Mouse (Mus musculus) thymus, adult 2 months (tissue): ENCODE measurements around the gene Srpk1. TPM values are rescaled to one million over a fixed set of nuclear protein-coding genes. Genes with fewer than 3 reads are reported as not detected.

Experiments
- DNase-seq: peaks from one replicate; pipeline ENCODE4 v3.0.0; 2021
- H3K27ac ChIP-seq: fragments of 200-500 bp; 2 replicates; pipeline ENCODE4 v1.5.1; 2012; ENCODE audit warnings: low read length, control low read depth; ENCODE audit not compliant: control insufficient read depth, insufficient read depth
- H3K27me3 ChIP-seq: fragments of 200-500 bp; 2 replicates; pipeline ENCODE4 v1.6.1; 2012; ENCODE audit warnings: mild to moderate bottlenecking, low read length, moderate library complexity, mixed read lengths; ENCODE audit not compliant: control insufficient read depth, insufficient read depth
- H3K36me3 ChIP-seq: fragments of 200-500 bp; 2 replicates; pipeline ENCODE4 v1.6.1; 2012; ENCODE audit warnings: mild to moderate bottlenecking, low read length, moderate library complexity; ENCODE audit not compliant: control insufficient read depth, insufficient read depth
- H3K4me1 ChIP-seq: fragments of 200-500 bp; replicated peaks from 2 replicates; pipeline ENCODE4 v1.6.1; 2012; ENCODE audit warnings: low read length; ENCODE audit not compliant: control insufficient read depth, insufficient read depth
- H3K4me3 ChIP-seq: fragments of 200-500 bp; 2 replicates; pipeline ENCODE4 v1.5.1; 2012; ENCODE audit warnings: mild to moderate bottlenecking, low read length, control low read depth, moderate library complexity; ENCODE audit not compliant: control insufficient read depth, insufficient read depth
- CTCF ChIP-seq: fragments of 200-500 bp; IDR thresholded peaks from 2 replicates; pipeline ENCODE4 v1.5.1; 2012; ENCODE audit warnings: mild to moderate bottlenecking, control low read depth, low read length, moderate library complexity, borderline replicate concordance; ENCODE audit not compliant: control insufficient read depth, poor library complexity, insufficient read depth; ENCODE audit errors: extremely low read depth
- POLR2A ChIP-seq: fragments of 200-500 bp; IDR thresholded peaks from 2 replicates; pipeline ENCODE4 v1.6.1; 2012; ENCODE audit warnings: mild to moderate bottlenecking, low read length, control low read depth, moderate library complexity; ENCODE audit not compliant: control insufficient read depth, poor library complexity, insufficient read depth; ENCODE audit errors: extremely low read depth
- WGBS: fragments of 180-500 bp; shearing (Covaris S2); methylation state at CpG from one replicate; pipeline ENCODE4 v1.1.7; 2018; 5-methylcytosine and 5-hydroxymethylcytosine counted together
- polyA plus RNA-seq: library from polyadenylated mRNA; depleted of rRNA; stranded (reverse); fragments of >200 nt; gene quantifications from 2 replicates; pipeline ENCODE4 v1.2.3, GENCODE M21; 2012

Srpk1 gene
- polyA plus RNA-seq, 1 experiment: 63.9 TPM

DNA sequence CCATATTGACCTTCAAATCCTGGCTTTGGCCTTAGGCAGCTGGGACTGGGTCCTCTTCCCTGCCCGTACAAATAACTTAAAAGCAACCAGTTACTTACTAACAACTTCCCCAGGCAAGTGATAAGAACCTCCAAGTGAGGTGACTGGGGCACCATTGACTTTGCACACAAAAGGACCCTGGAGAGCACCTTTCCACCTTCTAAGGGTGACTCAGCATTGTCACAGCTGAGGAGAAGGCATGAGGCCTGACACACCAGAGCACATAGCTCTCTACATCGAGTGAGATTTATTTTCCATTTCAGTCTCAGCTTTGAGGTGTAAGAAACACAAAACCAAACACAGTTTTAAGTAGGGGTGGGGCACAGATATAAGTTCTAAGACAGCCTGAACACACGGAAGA lies 31.9 kb downstream of the Srpk1 start:
- Histone ChIP-seq H3K36me3 (peaks cover 50% of the 10 kb centered on the region), H3K27ac (no peak overlapping the region), H3K4me1 (no peaks in the 10 kb centered on the region), H3K4me3 (no peak overlapping the region), H3K27me3 (no peaks in the 10 kb centered on the region)
- no peak for TF ChIP-seq POLR2A
- no peak for TF ChIP-seq CTCF
- 75% methylated on average over 3 of the region's 3 CpGs for WGBS
- no peak for DNase-seq

DNA sequence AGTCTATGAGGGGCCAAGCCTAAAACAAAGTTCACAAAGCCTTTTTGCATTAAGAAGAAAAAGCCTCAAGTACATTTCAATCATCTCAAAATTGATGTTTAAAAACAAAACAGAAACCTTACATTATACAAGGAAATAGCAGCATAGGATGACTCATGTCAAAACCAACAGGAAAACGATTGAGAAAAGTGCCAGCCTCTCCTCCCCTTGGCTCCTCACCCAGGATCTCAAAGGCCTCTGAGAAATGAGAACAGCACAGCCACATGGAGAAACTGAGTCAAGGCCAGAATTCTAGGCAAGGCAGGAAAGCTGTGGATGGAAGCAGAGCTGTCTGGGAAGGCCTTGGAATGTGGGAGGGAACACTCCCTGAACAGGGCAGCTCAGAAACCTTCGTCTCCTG lies 33.9 kb downstream of the Srpk1 start:
- H3K4me3 ChIP-seq: no peak overlapping the region
- TF ChIP-seq POLR2A: no peak
- no peak for TF ChIP-seq CTCF
- WGBS: 80% methylated on average over 2 of the region's 2 CpGs
- peaks cover 47% of the 10 kb centered on the region for H3K36me3 ChIP-seq
- DNase-seq: no peak
- H3K27ac ChIP-seq: no peak overlapping the region
- H3K27me3 ChIP-seq: no peaks in the 10 kb centered on the region
- no peaks in the 10 kb centered on the region for H3K4me1 ChIP-seq

DNA sequence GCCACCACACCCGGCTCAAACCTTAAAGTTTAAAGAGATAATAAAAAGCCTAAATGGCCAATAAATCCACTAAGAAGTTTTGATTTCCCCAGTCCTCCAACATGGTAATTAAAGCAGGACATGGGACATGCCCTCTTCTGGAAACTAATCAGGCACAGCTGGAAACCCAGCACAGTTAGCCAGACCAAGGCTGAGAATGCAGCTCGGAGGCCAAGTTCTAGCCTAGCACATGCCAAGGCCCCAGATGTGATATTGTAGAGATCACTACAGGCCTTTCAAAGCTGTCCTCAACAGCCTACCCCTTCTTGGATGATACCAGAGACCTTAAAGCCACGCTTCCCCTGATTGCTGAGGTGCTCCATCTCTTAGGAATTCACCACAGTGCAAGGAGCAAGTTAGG lies 36.0 kb downstream of the Srpk1 start:
- Histone ChIP-seq H3K4me3 (no peak overlapping the region), H3K27ac (no peak overlapping the region), H3K36me3 (peaks cover 27% of the 10 kb centered on the region), H3K27me3 (no peaks in the 10 kb centered on the region), H3K4me1 (no peaks in the 10 kb centered on the region)
- no peak for DNase-seq
- TF ChIP-seq POLR2A (no peak), CTCF (no peak)
- 95% methylated on average over 3 of the region's 3 CpGs for WGBS

DNA sequence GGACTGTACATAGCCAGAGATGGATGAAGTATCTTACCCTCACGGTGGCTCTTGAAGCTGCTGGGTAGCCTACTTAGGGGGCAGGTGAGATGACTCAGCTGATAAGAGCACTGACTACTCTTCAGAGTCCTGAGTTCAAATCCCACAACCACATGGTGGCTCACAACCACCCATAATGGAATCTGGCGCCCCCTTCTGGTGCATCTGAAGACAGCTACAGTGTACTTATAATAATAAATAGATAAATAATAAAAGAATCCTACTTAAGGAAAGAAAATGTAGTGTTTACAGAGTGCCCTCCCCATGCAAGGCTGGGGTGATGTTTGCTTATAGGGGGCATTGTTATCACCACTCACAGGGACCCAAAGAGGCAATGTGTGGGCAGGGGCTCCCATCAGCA lies 41.5 kb downstream of the Srpk1 start:
- TF ChIP-seq POLR2A: no peak
- TF ChIP-seq CTCF: no peak
- DNase-seq: no peak
- no peaks in the 10 kb centered on the region for H3K36me3 ChIP-seq

DNA sequence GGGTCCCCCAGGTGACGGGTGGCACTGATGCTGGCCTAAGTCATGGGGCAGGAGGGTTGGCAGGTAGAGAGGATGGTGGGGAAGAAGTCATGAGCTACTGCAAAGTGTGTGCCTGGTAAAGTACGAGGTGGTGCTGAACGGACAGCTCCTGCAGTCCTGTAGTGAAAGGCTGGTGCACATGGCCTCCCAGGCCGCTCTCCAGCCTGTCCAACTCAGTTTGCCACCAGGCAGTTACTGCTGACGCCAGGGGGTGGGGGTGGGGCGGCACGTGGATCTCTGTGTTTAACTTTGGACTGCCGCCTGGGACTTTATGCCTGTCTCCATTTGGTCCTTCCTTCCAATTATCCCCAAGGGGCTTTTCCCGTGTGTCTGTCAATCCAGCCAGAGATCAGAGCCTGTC lies 42.1 kb downstream of the Srpk1 start:
- Histone ChIP-seq H3K4me3 (no peak overlapping the region), H3K27me3 (no peaks in the 10 kb centered on the region), H3K4me1 (peaks cover 9% of the 10 kb centered on the region), H3K27ac (no peak overlapping the region), H3K36me3 (no peaks in the 10 kb centered on the region)
- 13% methylated on average over 9 of the region's 9 CpGs for WGBS
- TF ChIP-seq POLR2A: no peak
- TF ChIP-seq CTCF: no peak
- DNase-seq: peak; percentile 30

More for the DNA sequence above, 41.5 kb downstream of the Srpk1 start:
- Histone ChIP-seq H3K27ac (no peak overlapping the region), H3K4me3 (no peak overlapping the region), H3K27me3 (no peaks in the 10 kb centered on the region), H3K4me1 (peaks cover 3% of the 10 kb centered on the region)
- WGBS: 65% methylated on average over 2 of the region's 2 CpGs

DNA sequence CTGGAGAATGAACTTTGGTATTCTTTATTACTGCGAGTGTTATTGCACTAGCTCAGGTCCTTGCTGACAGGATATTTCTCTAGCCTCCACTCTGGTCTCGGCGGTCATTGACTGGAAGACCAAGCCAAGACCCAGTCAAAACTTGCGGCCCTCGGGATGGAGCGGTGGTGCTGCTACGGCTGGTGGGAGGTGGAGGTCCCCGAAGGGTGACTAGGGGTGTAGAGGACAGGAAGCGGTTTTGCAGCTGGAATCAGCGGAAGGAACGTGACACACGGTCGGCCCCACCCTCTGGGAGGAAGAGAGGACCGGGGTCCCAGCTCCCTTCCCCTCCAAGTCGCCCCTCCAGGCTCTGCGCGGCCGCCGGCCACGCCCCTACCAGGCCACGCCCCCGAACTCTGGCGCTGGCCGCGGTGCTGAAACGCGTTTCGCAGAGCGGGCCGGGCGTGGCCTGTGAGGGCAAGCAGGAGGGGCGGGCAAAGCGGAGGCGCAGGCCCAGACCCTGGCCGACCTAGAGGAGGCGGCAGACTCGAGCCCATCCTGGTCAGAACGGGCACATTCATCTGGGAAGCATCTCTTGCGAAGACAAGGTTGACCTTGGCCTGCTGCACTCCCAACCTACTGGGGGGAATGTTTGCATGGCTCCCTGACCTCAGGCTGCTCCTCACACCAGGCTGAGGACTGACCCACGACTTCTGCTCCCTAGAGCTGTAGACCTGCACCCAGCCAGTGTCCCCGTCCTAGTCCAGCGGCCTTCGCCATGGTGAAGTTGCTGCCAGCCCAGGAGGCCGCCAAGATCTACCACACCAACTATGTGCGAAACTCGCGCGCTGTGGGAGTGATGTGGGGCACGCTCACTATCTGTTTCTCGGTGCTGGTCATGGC lies 47.0 kb downstream of the Srpk1 start, which contains the start of gene Lhfpl5:
Gene Lhfpl5, plus strand, starts transcription at position 398 of the 882 bp plus-strand sequence.
- H3K36me3 ChIP-seq: no peaks in the 10 kb centered on the region

DNA sequence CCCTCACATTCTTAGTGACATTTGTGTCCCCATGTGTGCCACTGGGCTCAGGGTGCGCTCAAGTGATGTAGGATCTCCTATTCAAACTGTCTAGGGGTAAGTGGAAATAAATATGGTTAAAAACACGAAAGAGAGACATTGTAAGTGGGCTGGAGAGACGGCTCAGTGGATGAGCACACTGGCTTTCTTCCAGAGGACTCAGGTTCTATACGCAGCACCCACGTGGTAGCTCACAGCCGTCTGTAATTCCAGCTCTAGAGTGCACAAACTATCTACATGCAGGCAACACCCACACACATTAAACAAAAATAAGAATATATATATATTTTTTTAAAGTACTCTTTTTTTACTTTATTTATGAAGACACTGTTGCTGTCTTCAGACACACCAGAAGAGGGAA lies 49.6 kb downstream of the Srpk1 start:
- no peaks in the 10 kb centered on the region for H3K27me3 ChIP-seq
- DNase-seq: no peak
- H3K27ac ChIP-seq: no peak overlapping the region
- H3K36me3 ChIP-seq: no peaks in the 10 kb centered on the region
- H3K4me1 ChIP-seq: peaks cover 11% of the 10 kb centered on the region
- no peak overlapping the region for H3K4me3 ChIP-seq
- TF ChIP-seq POLR2A: no peak
- no peak for TF ChIP-seq CTCF
- 84% methylated on average over 6 of the region's 6 CpGs for WGBS

More for the DNA sequence above, 47.0 kb downstream of the Srpk1 start, which contains the start of gene Lhfpl5:
- H3K27ac ChIP-seq: no peak within 1 kb of the TSS
- H3K27me3 ChIP-seq: no peaks in the 10 kb centered on the region
- H3K4me3 ChIP-seq: no peak within 1 kb of the TSS
- peaks cover 11% of the 10 kb centered on the region for H3K4me1 ChIP-seq
- WGBS: 17% methylated on average over 50 of the region's 50 CpGs
- DNase-seq: peak; percentile 58
- TF ChIP-seq POLR2A (no peak), CTCF (no peak)

DNA sequence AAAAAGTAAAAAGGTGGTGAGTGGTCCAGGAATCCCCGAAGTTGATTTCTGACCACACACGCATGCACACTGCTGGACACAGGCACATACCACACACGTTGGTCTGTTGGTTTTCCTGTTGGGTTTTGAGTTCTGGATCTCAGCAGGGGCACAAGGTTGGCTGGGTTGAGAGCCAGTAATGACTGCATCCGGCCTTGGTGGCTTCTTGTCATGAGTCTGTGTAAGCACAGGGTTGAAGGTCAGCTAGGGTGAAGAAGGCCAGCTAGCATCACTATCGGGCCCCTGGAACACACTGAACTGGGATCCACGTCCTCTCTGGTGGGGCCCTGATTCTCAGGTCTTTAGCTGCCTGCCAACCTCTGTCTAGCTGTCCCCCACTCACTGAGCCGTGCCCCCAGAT lies 50.0 kb downstream of the Srpk1 start:
- Histone ChIP-seq H3K36me3 (no peaks in the 10 kb centered on the region), H3K4me1 (peaks cover 11% of the 10 kb centered on the region), H3K27ac (no peak overlapping the region), H3K4me3 (no peak overlapping the region), H3K27me3 (no peaks in the 10 kb centered on the region)
- DNase-seq: no peak
- WGBS: 74% methylated on average over 7 of the region's 7 CpGs
- TF ChIP-seq CTCF (no peak), POLR2A (no peak)
